Mouse (Mus musculus): Measurements from ENCODE around the gene Nrarp.

The Nrarp gene

DNA sequence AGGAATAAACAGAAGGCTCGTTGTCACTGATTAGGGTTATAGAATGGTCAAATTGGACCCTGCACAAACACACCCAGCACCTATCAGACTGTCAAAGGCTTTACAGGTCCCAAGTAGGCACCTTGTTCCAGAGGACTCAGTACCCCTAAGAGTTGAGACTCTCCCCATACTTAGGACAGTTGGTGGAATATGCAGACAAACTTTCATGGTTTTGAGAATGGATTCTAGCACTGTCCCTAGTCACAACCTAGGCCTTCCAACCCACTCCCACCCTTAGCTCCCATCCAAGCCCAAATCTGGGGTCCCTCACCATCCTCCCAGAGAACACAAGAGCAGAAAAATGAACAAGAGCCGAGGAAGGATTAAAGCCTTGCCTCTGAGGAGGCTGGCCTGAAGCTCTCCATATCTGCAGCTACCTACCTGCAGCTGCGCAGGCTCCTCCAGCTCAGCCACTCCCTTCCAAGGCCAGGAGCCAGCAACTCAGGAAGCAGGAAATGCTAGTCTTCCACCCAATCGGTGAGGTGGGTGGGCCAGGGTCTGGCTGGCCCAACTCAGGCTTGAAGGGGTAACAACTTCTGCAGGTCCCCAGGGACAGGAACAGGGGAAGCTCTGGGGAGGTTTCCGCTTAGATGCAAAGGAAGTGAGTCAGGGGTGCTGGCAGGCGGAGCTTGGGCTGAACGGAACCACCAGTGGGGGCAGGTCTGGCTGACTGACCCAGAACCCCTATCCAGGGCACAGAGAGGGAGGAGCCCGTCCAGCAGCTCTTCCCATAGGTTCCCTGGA, 15.8 kb downstream of the Nrarp start, which contains the start of gene Tor4a:
Gene Tor4a (minus strand): TSS at position 715 of the 783 bp plus-strand sequence.
- DNase-seq (ENCODE audit: low spot score in 2 of 2), result no peak

DNA sequence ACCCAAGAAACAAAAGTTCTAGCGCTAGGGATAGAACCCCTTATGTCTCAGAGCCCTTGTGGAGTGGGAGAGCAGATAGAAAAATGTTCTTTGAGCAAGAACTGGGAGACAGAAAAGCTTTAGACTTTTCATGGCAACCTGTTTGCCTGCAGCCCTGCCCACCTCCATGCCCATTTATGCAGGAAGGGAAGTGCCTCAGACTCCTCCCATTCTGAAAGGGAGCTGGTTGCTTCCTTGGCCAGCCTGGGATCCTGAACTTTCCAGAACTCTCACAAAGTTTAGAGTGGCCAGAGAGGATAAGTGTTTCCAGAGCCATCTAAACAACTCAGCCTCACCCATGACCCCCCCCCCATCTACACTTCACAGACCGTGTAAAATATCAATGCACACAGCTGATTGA, 16.6 kb downstream of the Nrarp start:
- no peak for DNase-seq (ENCODE audit: low spot score in 2 of 2)

DNA sequence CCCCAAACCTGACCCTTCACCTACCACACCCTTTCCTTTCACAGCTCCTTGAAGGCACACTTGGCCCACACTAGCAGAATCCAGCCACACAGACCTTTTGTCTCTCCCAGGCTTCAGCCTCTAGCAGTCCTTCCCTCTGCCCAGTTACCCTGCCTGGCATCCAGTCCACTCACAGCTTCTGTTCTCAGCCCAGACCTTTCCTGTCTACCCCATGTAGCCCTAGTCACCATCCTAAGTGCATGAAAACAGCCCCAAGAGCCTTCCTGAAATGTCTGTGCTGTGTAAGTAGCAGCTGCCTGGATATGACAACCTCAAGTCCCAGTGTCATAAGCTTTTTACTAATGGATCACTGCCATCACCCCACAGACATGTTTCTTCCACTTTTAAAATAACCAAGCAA, 17.4 kb downstream of the Nrarp start:
- DNase-seq (ENCODE audit: low spot score in 2 of 2), result no peak

DNA sequence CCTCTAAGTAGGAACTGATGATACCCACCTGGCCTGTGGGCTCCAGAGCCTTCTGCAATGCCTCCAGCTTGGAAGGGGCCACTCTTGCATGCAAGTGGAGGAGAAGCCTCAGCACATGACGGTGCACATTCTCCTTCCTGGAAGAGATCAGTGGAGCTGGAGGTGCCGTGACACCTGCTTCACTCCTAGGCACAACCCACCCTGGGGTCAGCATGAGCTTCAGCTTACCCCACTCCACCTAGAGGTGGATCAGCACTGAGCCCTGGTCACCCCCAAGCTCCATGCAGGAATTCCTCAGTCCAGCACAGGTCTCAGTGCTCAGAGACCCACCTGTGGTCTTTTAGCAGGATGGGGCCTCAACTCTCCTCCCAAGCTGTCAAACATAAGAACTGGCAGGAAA, 20.1 kb downstream of the Nrarp start:
- no peak for DNase-seq (ENCODE audit: low spot score in 2 of 2)

DNA sequence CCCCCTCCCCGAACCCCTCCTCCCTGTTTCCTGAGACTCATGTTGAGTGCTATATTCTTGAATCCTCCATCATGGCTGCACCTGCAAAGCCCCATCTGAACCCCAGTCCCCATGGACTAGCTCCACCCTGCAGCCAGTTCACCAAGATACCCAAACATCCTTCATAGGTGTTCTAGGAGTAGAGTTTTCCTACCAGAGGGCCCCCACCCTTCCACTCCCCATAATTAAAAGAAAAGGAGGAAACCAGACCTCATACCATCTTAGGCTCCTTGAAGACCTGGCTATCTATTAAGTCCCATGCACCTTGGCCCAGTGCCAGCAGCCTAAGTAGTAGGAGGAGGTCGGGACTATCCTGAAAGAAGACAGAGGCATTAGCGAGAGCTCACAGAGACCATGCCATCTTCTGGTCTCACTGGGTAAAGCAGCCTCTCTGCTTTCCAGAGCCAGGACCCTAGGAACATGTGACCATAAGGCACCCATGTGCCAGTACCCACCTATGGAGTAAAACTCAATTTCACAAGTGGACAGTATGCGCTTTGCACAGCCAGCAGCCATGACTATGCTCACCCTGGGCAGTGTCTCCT, 23.2 kb downstream of the Nrarp start:
- no peak for DNase-seq (ENCODE audit: low spot score in 2 of 2)

DNA sequence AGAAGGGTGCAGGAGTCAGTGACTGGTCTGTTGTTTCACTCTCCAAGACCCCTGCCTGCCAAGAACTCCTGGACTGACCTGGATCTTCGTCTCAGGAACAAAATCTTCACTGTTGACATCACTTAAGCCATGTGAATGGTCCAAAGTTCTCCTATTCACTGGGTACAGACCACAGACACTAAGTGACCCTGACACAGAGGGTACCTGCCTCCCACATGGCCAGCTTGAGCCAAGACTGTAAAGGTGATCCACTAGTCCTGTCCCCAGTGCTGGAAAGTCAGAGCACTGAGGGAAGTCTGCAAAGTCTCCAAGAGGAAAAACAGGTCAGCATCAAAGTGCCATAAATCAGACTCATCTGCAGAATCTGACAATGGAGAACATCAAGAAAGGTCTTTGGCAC, 27.0 kb downstream of the Nrarp start:
- no peak for DNase-seq (ENCODE audit: low spot score in 2 of 2)

DNA sequence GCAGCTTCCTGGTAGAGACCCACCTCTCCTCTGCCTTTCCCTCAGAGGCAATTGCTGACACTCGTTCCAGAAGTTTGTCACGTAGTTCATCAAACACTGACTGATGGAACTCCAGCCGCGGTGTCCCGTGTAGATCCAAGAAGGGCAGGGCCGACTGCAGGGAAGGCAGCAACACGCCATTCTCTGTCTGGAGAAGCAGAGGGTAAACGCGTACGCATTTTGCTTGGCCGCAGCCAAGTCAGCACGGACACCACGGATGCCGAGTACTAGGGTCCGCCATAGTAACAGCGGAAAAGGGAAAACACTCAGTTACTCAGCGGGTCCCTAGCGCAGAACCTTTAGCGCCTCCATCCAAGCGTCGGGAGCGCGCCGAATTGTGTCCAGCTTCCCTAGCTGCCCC, 30.1 kb downstream of the Nrarp start:
- no peak for DNase-seq (ENCODE audit: low spot score in 2 of 2)

DNA sequence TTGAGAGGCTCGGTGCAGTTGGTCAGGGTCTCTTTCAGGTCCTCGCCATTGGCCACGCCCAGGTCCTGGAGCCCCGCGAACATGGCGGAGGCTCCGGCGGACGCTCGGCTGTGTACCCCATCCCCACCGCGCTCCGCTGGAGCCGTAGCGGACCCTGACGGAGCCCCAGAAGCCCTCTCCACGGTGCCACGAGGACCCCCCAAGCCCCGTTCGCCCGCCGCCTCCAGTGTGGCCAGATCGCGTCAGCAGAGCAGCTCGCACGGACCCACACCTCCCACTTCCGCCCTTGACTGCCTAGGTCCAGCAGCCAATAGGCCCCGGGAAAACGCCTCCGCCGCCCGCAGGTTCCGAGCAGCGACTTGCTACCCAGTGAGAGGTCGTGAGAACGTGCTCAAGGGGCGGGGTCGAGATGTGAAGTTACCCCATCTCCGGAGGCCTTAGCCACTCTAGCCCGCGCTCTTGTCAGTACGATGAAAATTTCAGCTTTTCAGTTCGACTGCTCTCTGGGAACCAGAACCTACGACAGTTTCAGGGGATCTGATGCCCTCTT, 30.6 kb downstream of the Nrarp start, which contains the start of gene Nelfb:
Gene Nelfb (minus strand): TSS at position 369 of the 550 bp plus-strand sequence.
- DNase-seq (ENCODE audit: low spot score in 2 of 2), result peak; percentile 68 to 72

DNA sequence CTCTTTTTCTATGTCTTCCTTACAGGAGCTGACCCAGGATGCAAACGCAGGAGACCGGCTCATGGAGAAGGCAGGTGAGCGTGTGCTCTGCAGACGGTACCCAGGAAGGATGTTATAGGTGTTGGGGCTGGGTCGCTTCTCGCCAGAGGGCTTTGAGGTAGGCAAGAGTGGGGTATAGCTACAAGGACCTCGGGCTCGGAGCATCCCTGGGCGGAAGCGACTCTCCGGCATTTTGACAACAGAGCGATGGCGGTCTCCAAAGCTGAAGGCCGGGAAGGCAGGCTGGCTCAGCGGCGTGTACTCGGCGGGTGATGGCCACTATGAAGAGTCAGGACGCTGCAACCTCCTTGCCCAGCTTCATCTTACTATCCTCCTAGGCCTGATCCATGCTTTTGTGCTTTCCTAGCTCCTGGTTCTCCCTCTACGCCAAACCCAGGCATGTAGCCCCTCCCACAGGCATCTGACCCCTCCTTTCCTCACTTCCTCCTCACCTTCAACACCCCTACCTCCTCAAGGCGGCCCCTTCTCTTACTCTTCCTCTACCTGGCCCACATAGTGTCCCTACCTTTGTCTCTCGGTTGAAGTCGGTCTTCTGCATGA, 32.8 kb downstream of the Nrarp start:
- no peak for DNase-seq (ENCODE audit: low spot score in 2 of 2)

DNA sequence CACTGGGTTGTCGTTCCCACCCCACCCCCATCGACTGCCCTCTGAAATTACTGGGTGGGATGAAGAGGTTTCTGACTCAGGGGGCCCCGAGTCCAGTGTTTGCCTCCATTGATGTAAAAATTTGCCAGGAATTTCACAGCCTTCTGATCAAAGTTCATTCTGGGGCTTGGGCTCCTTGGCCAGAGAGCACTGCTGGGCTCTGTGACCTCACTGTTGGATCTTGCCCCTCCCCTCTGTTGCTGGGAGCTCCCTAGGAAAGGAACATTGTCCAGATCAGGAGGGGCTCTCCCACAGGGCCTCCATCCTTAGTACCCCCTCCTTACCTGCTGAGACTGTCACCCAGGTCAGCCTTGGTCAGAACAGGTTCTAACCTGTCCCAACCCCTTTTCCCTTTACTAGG, 33.9 kb downstream of the Nrarp start, which contains the start of gene Stpg3:
Gene Stpg3 (minus strand): TSS at position 194 of the 400 bp plus-strand sequence.
- DNase-seq (ENCODE audit: low spot score in 2 of 2), result no peak

DNA sequence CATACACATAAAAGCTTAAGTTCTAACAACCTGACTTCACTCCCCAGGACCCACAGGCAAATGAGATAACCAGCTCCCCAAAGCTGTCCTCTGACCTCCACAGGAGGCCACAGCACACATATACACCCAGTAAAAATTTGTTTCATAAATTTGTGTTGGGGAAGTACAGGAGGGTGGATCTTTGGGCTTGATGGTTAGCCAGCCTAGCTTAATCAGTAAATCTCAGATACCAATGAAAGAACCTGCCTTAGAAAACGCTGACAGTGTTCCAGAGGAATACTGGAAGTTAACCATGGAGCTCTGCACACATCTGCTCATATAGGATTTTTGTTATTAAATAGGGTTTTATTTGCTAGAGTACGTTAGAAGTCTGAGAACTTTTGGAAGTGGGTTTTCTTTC, 37.1 kb downstream of the Nrarp start:
- no peak for DNase-seq (ENCODE audit: low spot score in 2 of 2)

DNA sequence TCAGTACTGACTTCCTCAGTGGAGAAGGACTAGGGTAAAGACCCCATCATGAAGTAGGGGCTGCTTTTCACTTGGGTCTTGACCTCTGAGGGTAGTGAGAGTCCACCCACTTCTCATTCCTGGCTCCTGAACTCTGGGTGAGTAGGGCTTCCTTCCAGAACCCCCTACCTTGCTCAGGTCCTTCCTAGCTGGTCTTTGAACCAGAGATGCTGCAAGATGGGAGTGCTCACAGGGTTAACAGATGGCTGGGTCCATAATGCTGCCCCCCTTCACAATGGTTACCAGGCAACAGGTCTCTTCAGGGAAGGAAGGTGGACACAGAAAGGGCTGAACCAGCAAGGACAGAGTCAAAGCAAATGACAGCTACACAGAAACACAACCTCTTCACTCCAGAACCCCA, 37.9 kb downstream of the Nrarp start, which contains the start of gene Fam166a:
Gene Fam166a (plus strand): TSS at position 301 of the 400 bp plus-strand sequence.
- no peak for DNase-seq (ENCODE audit: low spot score in 2 of 2)

DNA sequence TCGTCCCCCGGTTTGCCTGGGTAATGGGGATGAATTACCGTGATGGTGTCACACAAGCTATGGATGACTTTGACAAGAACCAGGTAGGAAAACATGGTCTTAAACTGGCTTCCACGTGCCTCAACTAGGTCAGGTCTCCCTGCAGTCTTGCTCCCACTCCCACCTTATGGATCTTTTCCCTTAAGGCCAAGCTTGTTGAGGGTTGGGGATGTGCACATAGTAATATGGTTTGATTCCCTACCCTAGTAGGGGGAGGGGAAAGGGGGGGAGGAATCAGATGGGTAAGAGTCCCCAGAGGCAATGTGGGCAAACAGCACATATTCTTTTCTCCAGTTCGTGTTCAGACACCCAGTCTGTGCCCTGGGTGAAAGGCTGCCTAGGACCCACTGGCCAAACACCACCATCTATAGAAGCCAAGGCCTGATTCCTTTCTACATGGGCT, 40.8 kb downstream of the Nrarp start:
- no peak for DNase-seq (ENCODE audit: low spot score in 2 of 2)

DNA sequence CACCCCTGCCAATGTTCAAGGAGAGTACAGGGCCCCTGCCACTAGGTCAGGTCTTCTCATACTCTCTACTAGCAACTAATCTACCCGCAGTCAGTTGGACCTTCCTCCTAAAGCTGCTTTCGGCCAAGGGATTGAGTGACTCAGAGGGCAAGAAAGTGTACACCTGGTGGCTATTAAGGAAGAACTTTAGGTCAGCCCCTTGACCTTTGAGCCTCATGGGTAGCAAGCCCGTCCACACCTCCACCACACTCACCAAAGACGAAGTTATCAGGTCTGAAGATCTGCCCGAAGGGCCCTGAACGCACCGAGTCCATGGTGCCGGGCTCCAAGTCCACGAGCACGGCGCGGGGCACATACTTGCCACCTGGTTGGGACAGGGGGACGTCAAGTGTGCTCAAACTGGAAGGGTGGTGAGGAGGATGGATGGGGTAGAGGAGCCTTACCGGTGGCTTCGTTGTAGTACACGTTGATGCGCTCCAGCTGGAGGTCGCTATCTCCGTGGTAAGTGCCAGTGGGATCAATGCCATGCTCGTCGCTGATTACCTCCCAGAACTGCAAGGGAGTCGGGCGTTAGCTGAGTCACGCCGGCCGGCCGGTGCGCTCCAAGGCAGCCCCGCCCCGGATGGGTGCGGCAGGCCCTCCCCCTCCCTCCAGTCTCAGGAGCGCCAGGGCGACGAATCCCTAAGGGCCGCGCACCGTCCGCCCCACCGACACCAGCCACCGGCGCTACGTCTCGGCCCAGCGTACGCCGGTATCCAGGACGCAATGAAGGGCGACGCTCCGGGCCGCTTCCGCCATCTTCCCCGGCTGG, 43.3 kb downstream of the Nrarp start:
- DNase-seq (ENCODE audit: low spot score in 2 of 2), result peak in 1 of 2 experiments; percentile 59

DNA sequence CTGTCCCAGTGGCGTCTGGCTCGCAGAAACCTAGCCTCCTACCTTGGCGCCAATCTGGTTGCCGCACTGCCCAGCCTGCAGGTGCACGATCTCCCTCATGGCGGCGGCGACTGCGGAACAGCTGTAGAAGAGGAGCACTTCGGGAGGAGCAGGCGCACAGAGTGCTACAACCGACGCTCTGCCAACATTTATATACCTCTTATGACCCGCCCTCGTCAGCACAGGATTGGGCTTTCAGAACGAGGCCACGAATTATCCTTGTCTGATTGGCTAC, 43.9 kb downstream of the Nrarp start, which contains the start of gene Tubb4b:
Gene Tubb4b (minus strand): TSS at position 211 of the 274 bp plus-strand sequence.
- DNase-seq (ENCODE audit: low spot score in 2 of 2), result no peak

DNA sequence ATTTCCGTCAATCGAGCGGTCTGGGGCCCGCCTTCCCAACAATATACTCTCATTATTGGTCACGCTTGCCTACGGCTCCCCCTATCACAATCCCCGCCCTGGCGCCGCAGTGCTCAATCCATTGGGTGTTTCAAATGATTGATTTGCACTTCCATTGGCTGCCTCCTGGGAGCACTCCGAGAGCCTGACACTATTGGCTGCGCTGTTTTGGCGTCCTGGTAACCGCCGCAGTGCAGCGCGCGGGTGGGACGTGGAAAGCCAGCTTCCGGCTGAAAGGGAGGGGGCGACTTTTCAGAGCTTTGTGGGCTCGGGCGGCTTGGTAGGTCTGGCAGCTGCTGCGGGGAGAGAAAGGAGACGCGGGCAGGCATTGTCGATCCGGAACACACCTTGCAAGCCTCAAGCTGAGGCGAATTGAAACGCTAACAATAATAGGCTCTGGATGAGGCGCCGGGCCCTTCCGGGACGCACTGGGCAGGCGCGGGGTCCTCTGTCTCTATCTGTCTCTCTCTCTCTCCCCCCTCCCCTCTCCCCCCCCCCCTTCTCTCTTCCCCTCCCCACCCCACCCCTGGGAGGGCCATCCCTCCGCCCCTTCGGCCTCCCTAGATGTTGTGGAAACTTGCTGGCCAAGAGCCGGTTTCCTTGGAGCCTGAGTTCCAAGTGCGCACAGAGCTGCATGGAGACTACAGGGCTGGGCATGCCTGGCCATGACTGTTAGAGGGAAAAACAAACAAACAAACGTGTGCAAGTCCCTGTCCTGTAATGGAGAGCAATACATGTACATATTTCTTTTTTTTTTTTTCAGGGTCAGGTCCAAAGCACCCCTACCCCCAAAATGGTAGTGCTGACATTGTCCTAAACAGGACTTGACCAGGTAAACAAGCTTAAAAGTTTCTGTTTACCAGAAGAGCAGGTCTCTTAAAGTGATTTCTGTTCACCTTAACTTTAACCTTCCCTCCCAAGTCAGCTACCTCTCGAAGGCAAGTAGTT, 44.5 kb downstream of the Nrarp start:
- peak; percentile 96 to 99 for DNase-seq (ENCODE audit: low spot score in 2 of 2)

DNA sequence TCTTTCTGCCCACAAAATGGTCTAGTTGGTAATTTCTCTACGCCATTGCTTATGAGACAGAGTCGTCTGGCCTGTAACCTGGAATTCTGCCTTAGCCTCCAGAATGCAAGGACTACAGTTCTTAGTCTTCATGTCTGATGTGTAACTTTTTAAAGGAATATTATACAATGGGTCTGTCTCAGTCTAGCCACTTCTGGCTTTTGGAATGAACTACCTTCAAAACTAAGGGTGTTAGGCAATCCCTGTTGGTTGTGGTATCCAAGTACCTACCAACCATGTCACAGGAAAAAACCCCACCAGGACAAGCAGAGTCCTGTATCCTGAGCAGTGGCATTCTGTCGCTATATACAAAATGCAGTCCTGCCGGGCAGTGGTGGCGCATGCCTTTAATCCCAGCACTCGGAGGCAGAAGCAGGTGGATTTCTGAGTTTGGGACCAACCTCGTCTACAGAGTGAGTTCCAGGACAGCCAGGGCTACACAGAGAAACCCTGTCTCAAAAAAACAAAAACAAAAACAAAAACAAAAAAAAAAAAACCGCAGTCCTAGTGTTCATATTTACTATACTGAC, 45.3 kb downstream of the Nrarp start:
- no peak for DNase-seq (ENCODE audit: low spot score in 2 of 2)

DNA sequence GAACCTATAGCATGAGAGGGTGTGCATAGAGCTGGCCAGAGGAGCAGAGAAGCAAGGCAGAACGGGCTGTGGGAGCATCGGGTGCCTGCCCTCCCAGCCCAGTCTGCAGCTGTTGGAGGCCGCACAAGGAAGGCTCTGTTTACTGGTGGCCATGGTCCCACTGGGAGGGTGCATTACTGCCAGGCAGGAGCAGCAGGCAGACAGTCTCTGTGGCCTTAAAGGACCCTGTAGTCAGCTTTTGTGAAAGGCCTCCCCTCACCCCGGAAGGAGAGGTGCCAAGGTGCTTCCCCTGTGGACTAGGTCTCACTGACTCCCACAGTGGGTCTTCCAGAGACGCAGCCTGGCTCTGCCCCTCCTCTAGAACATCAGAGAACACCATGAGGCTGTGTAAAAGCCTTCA, 46.3 kb downstream of the Nrarp start:
- DNase-seq (ENCODE audit: low spot score in 2 of 2), result no peak

DNA sequence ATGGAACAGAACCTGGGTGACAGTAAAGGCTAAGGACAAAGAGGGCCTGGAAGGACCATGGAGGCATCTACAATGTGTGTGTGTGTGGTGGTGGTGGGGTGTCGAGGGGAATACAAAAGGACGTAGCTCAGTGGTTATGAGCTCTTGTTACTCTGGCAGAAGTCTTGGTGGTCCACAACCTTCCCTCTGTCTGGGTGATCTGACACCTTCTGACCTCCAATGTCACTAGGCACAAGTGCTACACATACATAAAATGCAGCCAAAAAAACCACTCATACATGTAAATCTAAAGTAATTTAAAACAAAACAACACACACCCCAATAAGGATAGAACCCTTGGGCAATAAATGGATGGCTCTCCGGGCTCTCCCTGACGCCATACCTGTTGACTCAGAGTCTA, 46.8 kb downstream of the Nrarp start:
- DNase-seq (ENCODE audit: low spot score in 2 of 2), result no peak

DNA sequence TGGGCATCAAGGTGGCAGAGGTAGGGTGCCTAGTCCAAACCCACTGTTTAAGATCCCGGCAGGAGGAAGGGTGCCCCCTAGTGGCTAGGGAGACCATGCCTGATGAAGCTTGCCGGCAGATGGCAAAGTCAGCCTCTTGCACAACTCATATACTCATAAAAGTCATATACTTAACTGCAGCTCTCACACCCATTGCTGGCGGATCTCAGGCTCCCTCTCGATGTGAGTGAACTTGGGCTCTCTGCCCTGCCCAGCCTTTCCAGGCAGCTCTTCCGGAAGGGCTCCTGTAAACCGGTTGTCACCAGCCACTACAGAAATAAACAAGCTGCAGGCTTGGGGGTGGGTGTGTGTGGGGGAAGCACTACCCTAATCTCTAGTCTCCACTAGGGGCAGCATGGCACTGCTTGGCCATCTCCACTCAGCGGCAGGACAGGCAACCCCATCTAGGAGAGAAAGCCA, 47.9 kb downstream of the Nrarp start:
- peak; percentile 55 to 69 for DNase-seq (ENCODE audit: low spot score in 2 of 2)
